Mouse (Mus musculus): ENCODE measurements around the gene Cutc.

DNA sequence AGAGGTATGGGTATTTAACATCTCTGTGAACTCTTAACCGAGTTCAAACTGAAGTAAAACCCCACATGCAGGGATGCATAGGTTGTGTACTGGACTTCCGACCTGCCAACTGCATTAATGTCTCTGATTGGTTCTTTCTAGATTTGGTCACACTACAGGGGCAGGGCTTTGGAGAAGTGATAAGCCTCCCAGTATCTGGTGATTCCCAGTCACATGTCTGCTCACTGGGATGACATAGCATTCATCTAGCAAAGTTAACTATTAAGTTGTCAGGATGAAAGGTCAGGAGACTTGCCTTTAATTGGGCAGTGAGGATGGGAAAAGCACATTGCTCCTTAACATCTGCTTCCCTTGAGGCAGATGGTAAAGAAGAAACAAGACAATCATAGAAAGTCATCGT, 29.2 kb downstream of the Cutc start, which contains the start of gene Abcc2:
- TF ChIP-seq ZNF384 (IDR thresholded peaks at IDR 0.05; ENCODE audit: low read depth, low read length) (no peak), MAFK (IDR thresholded peaks at IDR 0.05; ENCODE audit: insufficient read depth, low read depth, low read length) (no peak), ZC3H11A (IDR thresholded peaks at IDR 0.05; ENCODE audit: borderline replicate concordance, low read depth, low read length) (no peak)

All from ES-E14 (cell line).